7 mouse cellular contexts compared by ENCODE assay signal in the genomic region with DNA sequence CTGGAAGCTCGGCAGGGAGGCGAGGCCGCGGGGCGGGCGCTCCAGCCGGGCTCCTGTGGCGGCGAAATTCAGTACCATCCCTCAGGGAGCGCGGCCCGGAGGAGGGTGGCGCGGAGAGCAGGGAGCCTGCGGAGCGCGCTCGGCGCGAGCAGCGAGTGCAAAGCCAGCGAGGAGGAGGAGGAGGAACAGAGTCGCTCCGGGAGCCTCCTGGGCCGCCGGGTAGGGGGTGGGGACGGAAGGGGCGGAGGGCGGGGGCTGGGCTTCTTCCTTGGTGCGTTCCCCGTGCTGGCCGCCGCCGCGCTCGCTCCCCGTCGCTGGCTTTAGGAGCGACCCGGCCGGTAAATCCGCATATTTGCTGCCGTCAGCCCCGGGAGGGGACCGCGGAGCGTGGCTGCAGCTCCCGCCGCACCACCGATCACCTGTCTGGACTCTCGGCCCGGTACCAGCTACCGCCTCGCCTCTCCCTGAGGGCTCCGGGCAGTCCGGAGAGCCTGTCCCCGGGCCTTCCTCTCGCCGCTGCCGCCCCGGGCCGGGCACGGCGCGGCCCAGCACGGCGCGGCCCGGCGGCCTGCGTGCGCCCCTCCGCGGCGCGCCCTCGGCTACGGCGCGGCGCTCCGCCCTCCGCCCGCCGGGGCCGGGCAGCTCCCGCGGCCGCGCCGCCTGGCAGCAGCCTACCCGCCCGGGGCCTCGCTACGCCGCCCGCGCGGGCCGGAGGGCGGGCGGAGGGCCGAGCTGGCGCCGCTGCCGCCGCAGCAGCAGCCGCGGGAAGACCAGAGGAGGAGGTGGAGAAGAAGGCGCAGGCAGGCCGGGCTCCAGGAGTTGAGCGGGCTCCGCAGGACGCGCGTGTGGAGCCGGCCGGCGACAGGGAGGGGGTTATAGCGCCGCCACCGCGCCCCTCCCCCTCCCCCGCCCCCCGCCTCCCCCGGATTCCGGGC. TPM values are rescaled to one million over a fixed set of nuclear protein-coding genes. Genes with fewer than 3 reads are reported as not detected.
DNase-seq lines count a peak whose midpoint lies in the region; ATAC-seq and TF ChIP-seq lines count a peak whose summit lies in the region.

No protein-coding gene starts in this region.

- ATAC-seq in granulocyte monocyte progenitor cell, adult 5-6 weeks (replicated peaks; ENCODE audit: poor library complexity, severe bottlenecking) = peak; percentile 40
- ATAC-seq in intestine, postnatal 0 days = peak; percentile 42
- ATAC-seq in limb, embryonic 11.5 days (ENCODE audit: insufficient number of reproducible peaks, low FRiP score, low TSS enrichment, low read depth) = no peak; the same call in 1 of the 2 replicates
- peak; percentile 59 for ATAC-seq in midbrain, embryonic 12.5 days (ENCODE audit: low FRiP score, low read depth)

- H3K27ac ChIP-seq in intestine, postnatal 0 days (ENCODE audit: low read depth, low read length) = peak overlapping the region; percentile 96
- H3K27ac ChIP-seq in limb, embryonic 11.5 days (replicated peaks; ENCODE audit: low read depth, low read length) = peak overlapping the region; percentile 52; the same call in 1 of the 2 replicates
- H3K27ac ChIP-seq in midbrain, embryonic 12.5 days (replicated peaks) = peak overlapping the region; percentile 74

- H3K4me1 ChIP-seq in intestine, postnatal 0 days (replicated peaks; ENCODE audit: control insufficient read depth, insufficient read depth, low read length) = peaks cover 15% of the 10 kb centered on the region; the same call in 1 of the 2 replicates
- peaks cover 37% of the 10 kb centered on the region for H3K4me1 ChIP-seq in limb, embryonic 11.5 days (ENCODE audit: control insufficient read depth, insufficient read depth, low read length)
- peaks cover 58% of the 10 kb centered on the region for H3K4me1 ChIP-seq in midbrain, embryonic 12.5 days

- H3K4me3 ChIP-seq in intestine, postnatal 0 days (ENCODE audit: low read depth, low read length) = peak overlapping the region; percentile 76
- peak overlapping the region; percentile 48 for H3K4me3 ChIP-seq in limb, embryonic 11.5 days (ENCODE audit: low read depth, low read length)
- H3K4me3 ChIP-seq in midbrain, embryonic 12.5 days = peak overlapping the region; percentile 59

- H3K4me2 ChIP-seq in intestine, postnatal 0 days (replicated peaks; ENCODE audit: low read depth) = peak overlapping the region; percentile 93
- H3K4me2 ChIP-seq in limb, embryonic 11.5 days (ENCODE audit: low read depth, severe bottlenecking) = peak overlapping the region; percentile 98
- peak overlapping the region; percentile 94 for H3K4me2 ChIP-seq in midbrain, embryonic 12.5 days (replicated peaks)

- no peaks in the 10 kb centered on the region; the same call in 1 of the 2 replicates for H3K27me3 ChIP-seq in intestine, postnatal 0 days (replicated peaks; ENCODE audit: control insufficient read depth, insufficient read depth, low read length)
- H3K27me3 ChIP-seq in limb, embryonic 11.5 days (ENCODE audit: control insufficient read depth, insufficient read depth, low read length) = peaks cover 85% of the 10 kb centered on the region
- peaks cover 98% of the 10 kb centered on the region for H3K27me3 ChIP-seq in midbrain, embryonic 12.5 days

- peak overlapping the region; percentile 94 for H3K9ac ChIP-seq in intestine, postnatal 0 days (ENCODE audit: low read depth, low read length)
- H3K9ac ChIP-seq in limb, embryonic 11.5 days (ENCODE audit: low read length) = peak overlapping the region; percentile 65
- H3K9ac ChIP-seq in midbrain, embryonic 12.5 days (replicated peaks) = peak overlapping the region; percentile 68

- under 1% methylated on average over 117 of the region's 127 CpGs for WGBS in intestine, postnatal 0 days
- under 1% methylated on average over 81 of the region's 127 CpGs for WGBS in limb, embryonic 11.5 days
- WGBS in midbrain, embryonic 12.5 days = under 1% methylated on average over 86 of the region's 127 CpGs

- no peaks in the 10 kb centered on the region for H3K9me3 ChIP-seq in intestine, postnatal 0 days (ENCODE audit: control insufficient read depth)
- no peaks in the 10 kb centered on the region; the same call in 1 of the 2 replicates for H3K9me3 ChIP-seq in limb, embryonic 11.5 days (ENCODE audit: control insufficient read depth, low read length)
- H3K9me3 ChIP-seq in midbrain, embryonic 12.5 days = no peaks in the 10 kb centered on the region

- TF ChIP-seq CTCF in intestine, postnatal 0 days (IDR thresholded peaks at IDR 0.05; ENCODE audit: low read depth) = 0 out of 2 replicates have a peak, but pooled peaks have one; percentile 21

- DNase-seq in adrenal gland, postnatal 14 days = peak; percentile 90
- peak; percentile 71 for DNase-seq in embryo, embryonic 10.5 days (ENCODE audit: low spot score)
- DNase-seq in limb, embryonic 11.5 days (ENCODE audit: low spot score) = peak; percentile 70
- peak; percentile 35 to 70 for DNase-seq in spleen, postnatal 4 days (ENCODE audit: low spot score in 2 of 2)

- H3K36me3 ChIP-seq in intestine, postnatal 0 days (ENCODE audit: control insufficient read depth, insufficient read depth) = peaks cover 7% of the 10 kb centered on the region; the same call in 1 of the 2 replicates
- H3K36me3 ChIP-seq in limb, embryonic 11.5 days (ENCODE audit: control insufficient read depth, insufficient read depth, low read length) = no peaks in the 10 kb centered on the region
- no peaks in the 10 kb centered on the region for H3K36me3 ChIP-seq in midbrain, embryonic 12.5 days

RNA-seq across cellular contexts. Expression of a gene that starts 2.1 kb away (rescaled TPM):
- 22.0 and 26.0 TPM in 2 replicates for total RNA-seq in adrenal gland, postnatal 14 days (2021)
- 0.34 TPM in 1 of 2 replicates, not detected in the other for total RNA-seq in granulocyte monocyte progenitor cell, adult 5-6 weeks (2014; fragmentation: Nextera tagmentation)
- total RNA-seq in granulocyte monocyte progenitor cell, adult 5-6 weeks (2017) = not detected in 2 replicates
- polyA plus RNA-seq in intestine, postnatal 0 days (2015; fragmentation: Nextera tagmentation; extraction: Ambion mirVana) = 64.4 and 72.0 TPM in 2 replicates
- polyA plus RNA-seq in limb, embryonic 11.5 days (2014; fragmentation: Nextera tagmentation; extraction: Ambion mirVana) = 34.4 and 35.2 TPM in 2 replicates
- polyA plus RNA-seq in midbrain, embryonic 12.5 days (2016; fragmentation: Nextera tagmentation; extraction: Ambion mirVana) = 4.9 and 5.3 TPM in 2 replicates
